Mouse (Mus musculus): ENCODE results near the gene Ptger3.

DNA sequence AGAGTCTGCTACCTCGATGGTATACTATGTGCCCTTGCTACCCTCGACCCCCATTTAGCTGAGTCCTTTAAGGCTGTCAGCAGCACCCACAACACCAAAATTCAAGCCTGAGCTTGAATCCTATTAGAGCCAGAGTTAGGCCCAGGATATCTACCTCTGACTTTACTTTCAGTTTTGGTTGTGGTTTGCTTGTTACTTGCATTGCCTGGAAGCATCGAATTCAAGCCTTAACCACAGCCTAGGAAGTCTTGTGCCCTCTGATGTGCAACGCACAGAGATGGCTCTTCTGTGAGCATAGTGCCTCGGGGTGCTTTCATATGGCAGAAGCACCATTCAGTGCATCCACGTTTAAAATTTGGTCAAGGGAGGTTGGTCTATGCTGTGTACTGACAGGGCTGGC, 5.3 kb downstream of the Ptger3 start:
- TF ChIP-seq CTCF (IDR thresholded peaks at IDR 0.05; ENCODE audit: extremely low read depth, insufficient read length, insufficient replicate concordance, low read depth, low read length): no peak
- TF ChIP-seq POLR2A (IDR thresholded peaks at IDR 0.05; ENCODE audit: low read depth, low read length): no peak
